Mouse (Mus musculus) testis, adult 2 months (tissue): ENCODE measurements around the gene Plekhg1.

Source experiments
- CTCF ChIP-seq: fragments of 200-500 bp; IDR thresholded peaks from 2 replicates; pipeline ENCODE4 v1.5.1; 2012; ENCODE audit warnings: low read depth, mild to moderate bottlenecking, inconsistent platforms, low read length, moderate library complexity; ENCODE audit not compliant: control insufficient read depth, insufficient read depth, insufficient replicate concordance
- POLR2A ChIP-seq: fragments of 200-500 bp; IDR thresholded peaks from 2 replicates; pipeline ENCODE4 v1.6.1; 2012; ENCODE audit warnings: low read depth, mild to moderate bottlenecking, inconsistent platforms, low read length, moderate library complexity; ENCODE audit not compliant: control insufficient read depth

GRCm38 (mm10) chr10:3851461-3851860 lies 111.3 kb downstream of the Plekhg1 start:
- TF ChIP-seq CTCF (no peak), POLR2A (no peak)
